Mouse (Mus musculus) ES-Bruce4 (cell line): ENCODE data around the gene Iqcf5. TPM values are rescaled to one million over a fixed set of nuclear protein-coding genes. Genes with fewer than 3 reads are reported as not detected.
A peak's percentile ranks its signal among the peaks of the same experiment; 100 is the strongest.

Source experiments
- H3K27ac ChIP-seq: 2 replicates; pipeline ENCODE4 v1.5.1; 2012; ENCODE audit warnings: low read length, inconsistent platforms; ENCODE audit not compliant: insufficient read depth
- H3K27me3 ChIP-seq: 2 replicates; pipeline ENCODE4 v1.6.1; 2012; ENCODE audit warnings: mild to moderate bottlenecking, low read length, inconsistent platforms; ENCODE audit not compliant: control insufficient read depth, poor library complexity, insufficient read depth, severe bottlenecking
- H3K36me3 ChIP-seq: 2 replicates; pipeline ENCODE4 v1.6.1; 2012; ENCODE audit warnings: inconsistent platforms, mild to moderate bottlenecking, low read length, moderate library complexity; ENCODE audit not compliant: control insufficient read depth, poor library complexity, insufficient read depth, severe bottlenecking
- H3K4me1 ChIP-seq: one replicate; pipeline ENCODE4 v1.8.1; 2011; ENCODE audit warnings: low read length; ENCODE audit not compliant: control insufficient read depth, insufficient read depth
- H3K4me3 ChIP-seq: 2 replicates; pipeline ENCODE4 v1.5.1; 2011; ENCODE audit warnings: low read depth, mild to moderate bottlenecking, low read length
- H3K9ac ChIP-seq: 2 replicates; pipeline ENCODE4 v1.6.1; 2012; ENCODE audit warnings: low read depth, mild to moderate bottlenecking, inconsistent platforms; ENCODE audit not compliant: poor library complexity, severe bottlenecking
- H3K9me3 ChIP-seq: replicated peaks from 2 replicates; pipeline ENCODE4 v1.6.1; 2012; ENCODE audit warnings: mild to moderate bottlenecking, low read length, inconsistent platforms; ENCODE audit not compliant: control insufficient read depth, poor library complexity, insufficient read depth, severe bottlenecking
- CTCF ChIP-seq: IDR thresholded peaks from one replicate; pipeline ENCODE4 v1.8.1; 2011; ENCODE audit warnings: low read depth, low read length
- EP300 ChIP-seq: IDR thresholded peaks from 2 replicates; pipeline ENCODE4 v1.6.1; 2011; ENCODE audit warnings: low read depth, low read length; ENCODE audit not compliant: insufficient read depth
- POLR2A ChIP-seq: IDR thresholded peaks from one replicate; pipeline ENCODE4 v1.8.1; 2011; ENCODE audit warnings: low read length; ENCODE audit not compliant: insufficient read depth
- polyA plus RNA-seq: library from polyadenylated mRNA; stranded (reverse); fragments of >200 nt; gene quantifications from 2 replicates; pipeline ENCODE4 v1.2.4, GENCODE M21; 2011; ENCODE audit warnings: low read depth; ENCODE audit not compliant: missing spikeins, insufficient read depth, insufficient read length

Gene Iqcf5
- polyA plus RNA-seq, 1 experiment: not detected

DNA sequence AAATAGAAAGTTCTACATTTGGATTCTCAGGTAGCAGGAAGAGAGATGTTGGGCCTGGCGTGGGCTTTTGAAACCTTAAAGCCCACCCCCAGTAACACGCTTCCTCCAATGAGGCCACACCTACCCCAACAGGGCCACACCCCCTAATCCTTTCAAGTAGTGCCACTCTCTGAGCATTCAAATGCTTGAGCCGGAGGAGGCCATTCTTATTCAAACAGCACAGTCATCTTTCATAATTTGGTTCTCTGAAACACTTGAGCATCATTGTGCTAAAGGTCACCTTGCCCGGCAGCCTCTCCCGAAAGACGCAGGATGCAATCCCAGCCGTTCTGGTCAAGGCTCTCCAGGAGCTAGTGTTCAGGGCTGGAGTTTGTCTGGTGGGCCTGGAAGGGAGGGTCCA lies 19.9 kb downstream of the Iqcf5 start:
- H3K9ac ChIP-seq: no peak overlapping the region
- H3K9me3 ChIP-seq: no peaks in the 10 kb centered on the region
- H3K27me3 ChIP-seq: no peaks in the 10 kb centered on the region
- TF ChIP-seq EP300 (0 out of 2 replicates have a peak, but pooled peaks have one; percentile 28), POLR2A (no peak)
- H3K27ac ChIP-seq: no peak overlapping the region
- no peak overlapping the region for H3K4me3 ChIP-seq
- no peaks in the 10 kb centered on the region for H3K36me3 ChIP-seq
- no peaks in the 10 kb centered on the region for H3K4me1 ChIP-seq

- TF ChIP-seq CTCF (no peak), EP300 (no peak), POLR2A (no peak)
- no peak overlapping the region for H3K27ac ChIP-seq
- H3K36me3 ChIP-seq: no peaks in the 10 kb centered on the region
- no peak overlapping the region for H3K4me3 ChIP-seq
- H3K9me3 ChIP-seq: no peaks in the 10 kb centered on the region
- H3K27me3 ChIP-seq: no peaks in the 10 kb centered on the region
- no peak overlapping the region for H3K9ac ChIP-seq
- H3K4me1 ChIP-seq: no peaks in the 10 kb centered on the region
Observed at GRCm38 (mm10) chr9:106534975-106535374, 20.6 kb downstream of the Iqcf5 start.

DNA sequence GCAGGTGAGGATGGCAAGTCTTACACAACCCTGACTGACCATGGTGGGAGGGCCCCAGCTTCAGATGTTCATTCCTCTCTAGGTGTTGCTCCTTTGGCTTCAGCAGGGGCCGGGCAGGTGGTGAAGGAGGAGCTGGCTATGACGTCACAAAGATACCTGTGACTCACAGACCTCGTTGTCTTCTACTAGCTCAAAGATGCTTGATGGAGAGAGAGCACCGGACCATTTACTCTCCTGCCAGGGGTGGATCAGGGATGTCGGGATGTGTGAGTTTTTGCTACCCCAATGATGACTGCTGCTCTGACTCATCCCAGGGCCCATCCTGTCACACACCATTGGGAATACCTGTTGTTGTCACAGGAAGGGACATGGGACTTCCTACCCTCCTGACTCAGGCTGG lies 47.2 kb downstream of the Iqcf5 start, which contains the start of gene Iqcf3:
Gene Iqcf3, minus strand, starts transcription at position 101 of the 400 bp plus-strand sequence.
- Histone ChIP-seq H3K27ac (no peak within 1 kb of the TSS), H3K4me3 (no peak within 1 kb of the TSS), H3K9ac (no peak within 1 kb of the TSS), H3K9me3 (no peaks in the 10 kb centered on the region), H3K36me3 (no peaks in the 10 kb centered on the region), H3K27me3 (no peaks in the 10 kb centered on the region), H3K4me1 (no peaks in the 10 kb centered on the region)
- TF ChIP-seq EP300: no peak
- no peak for TF ChIP-seq POLR2A
- no peak for TF ChIP-seq CTCF

DNA sequence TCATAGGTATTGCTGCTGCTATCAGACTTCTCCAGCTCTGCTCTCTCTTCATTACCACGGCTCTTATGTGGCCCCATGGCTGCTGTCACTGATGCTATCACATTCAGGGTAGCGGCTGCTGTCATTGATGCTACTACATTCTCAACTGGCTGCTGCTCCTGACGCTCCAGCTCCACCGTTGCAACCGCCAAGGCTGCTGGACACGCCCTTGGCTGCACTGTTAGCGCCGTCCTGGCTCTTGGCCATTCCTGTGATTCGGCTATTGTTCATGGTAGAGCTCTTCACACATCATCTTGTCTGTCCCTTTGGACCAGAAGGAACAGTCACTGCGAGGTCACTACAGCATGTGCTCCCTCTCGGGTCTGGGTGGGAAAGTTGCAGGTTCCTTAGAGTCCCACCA lies 47.9 kb downstream of the Iqcf5 start:
- Histone ChIP-seq H3K27me3 (no peaks in the 10 kb centered on the region), H3K4me3 (no peak overlapping the region), H3K9me3 (no peaks in the 10 kb centered on the region), H3K9ac (no peak overlapping the region), H3K36me3 (no peaks in the 10 kb centered on the region), H3K4me1 (no peaks in the 10 kb centered on the region), H3K27ac (no peak overlapping the region)
- TF ChIP-seq POLR2A (no peak), EP300 (no peak), CTCF (no peak)

- no peak for TF ChIP-seq CTCF
- no peak for TF ChIP-seq POLR2A
- TF ChIP-seq EP300: no peak
Observed at GRCm38 (mm10) chr9:106564025-106564424, 49.7 kb downstream of the Iqcf5 start.

More at GRCm38 (mm10) chr9:106564025-106564424, 49.7 kb downstream of the Iqcf5 start:
- no peak overlapping the region for H3K27ac ChIP-seq
- no peaks in the 10 kb centered on the region for H3K36me3 ChIP-seq
- no peaks in the 10 kb centered on the region for H3K4me1 ChIP-seq
- H3K27me3 ChIP-seq: no peaks in the 10 kb centered on the region
- H3K9me3 ChIP-seq: no peaks in the 10 kb centered on the region
- no peak overlapping the region for H3K9ac ChIP-seq
- no peak overlapping the region for H3K4me3 ChIP-seq

Other genes starting within 250 kb of the Iqcf5 start
- 24.1 and 24.3 TPM in 2 replicates for gene Poc1a, start 233.5 kb upstream of the Iqcf5 start, polyA plus RNA-seq
- gene Dusp7, start 145.9 kb upstream of the Iqcf5 start, polyA plus RNA-seq: 22.4 and 22.6 TPM in 2 replicates
- gene Rpl29, start 85.1 kb upstream of the Iqcf5 start, polyA plus RNA-seq: 237 and 294 TPM in 2 replicates
- gene Acy1, start 76.3 kb upstream of the Iqcf5 start, polyA plus RNA-seq: 33.9 and 36.0 TPM in 2 replicates
- gene Abhd14b, start 67.1 kb upstream of the Iqcf5 start, polyA plus RNA-seq: 6.7 and 7.5 TPM in 2 replicates
- 35.1 and 35.5 TPM in 2 replicates for gene Abhd14a, start 66.9 kb upstream of the Iqcf5 start, polyA plus RNA-seq
- 99.2 and 115 TPM in 2 replicates for gene Pcbp4, start 61.3 kb upstream of the Iqcf5 start, polyA plus RNA-seq
- gene Gpr62, start 48.6 kb upstream of the Iqcf5 start, polyA plus RNA-seq: 0.30 and 0.44 TPM in 2 replicates
- gene Rrp9, start 38.6 kb upstream of the Iqcf5 start, polyA plus RNA-seq: 82.1 and 89.4 TPM in 2 replicates
- gene Parp3, start 37.6 kb upstream of the Iqcf5 start, polyA plus RNA-seq: 5.1 and 8.0 TPM in 2 replicates
- gene Iqcf1, start 14.6 kb upstream of the Iqcf5 start, polyA plus RNA-seq: not detected in 2 replicates
- not detected in 2 replicates for gene Iqcf3, start 47.1 kb downstream of the Iqcf5 start, polyA plus RNA-seq
- not detected in 2 replicates for gene Iqcf4, start 56.4 kb downstream of the Iqcf5 start, polyA plus RNA-seq
- not detected in 2 replicates for gene Iqcf6, start 112.0 kb downstream of the Iqcf5 start, polyA plus RNA-seq
- gene Grm2, start 141.5 kb downstream of the Iqcf5 start, polyA plus RNA-seq: not detected in 2 replicates
- 30.8 and 38.7 TPM in 2 replicates for gene Tex264, start 171.4 kb downstream of the Iqcf5 start, polyA plus RNA-seq